33 mouse cellular contexts compared by ENCODE assay signal in genomic region chr19:55362606-55363005, GRCm38 (mm10). TPM values are rescaled to one million over a fixed set of nuclear protein-coding genes. Genes with fewer than 3 reads are reported as not detected.
DNase-seq lines count a peak whose midpoint lies in the region; ATAC-seq lines count a peak whose summit lies in the region.
"Had no signal": no experiment of that assay in that cellular context is flagged by ENCODE, and none has a peak within 500 bp of the region (broad histone marks: within the 10 kb centered on the region; RNA-seq: fewer than 3 reads in every experiment).

No protein-coding gene starts in this region.

- no peaks in the 10 kb centered on the region for H3K27me3 ChIP-seq in limb, embryonic 10.5 days (ENCODE audit: low read depth, poor library complexity, severe bottlenecking)
- H3K27me3 ChIP-seq: embryonic facial prominence, embryonic 15.5 days; forebrain, embryonic 13.5 days; limb, embryonic 15.5 days; neural tube, embryonic 15.5 days had no signal

- H3K36me3 ChIP-seq in limb, embryonic 10.5 days = no peaks in the 10 kb centered on the region
- H3K36me3 ChIP-seq: embryonic facial prominence, embryonic 10.5 days; embryonic facial prominence, embryonic 15.5 days; limb, embryonic 15.5 days; neural tube, embryonic 15.5 days had no signal

- H3K4me3 ChIP-seq in limb, embryonic 10.5 days = no peak overlapping the region
- H3K4me3 ChIP-seq: embryonic facial prominence, embryonic 10.5 days; embryonic facial prominence, embryonic 15.5 days; forebrain, embryonic 13.5 days; limb, embryonic 15.5 days; neural tube, embryonic 15.5 days had no signal

- DNase-seq in left cerebral cortex, adult 11 months (ENCODE audit: low spot score) = peak; percentile 27
- no peak for DNase-seq in left cerebral cortex, postnatal 10 days (ENCODE audit: extremely low spot score in 1 of 2, low spot score in 2 of 2)
- peak; percentile 55 to 75 for DNase-seq in frontal cortex, postnatal 36 days (ENCODE audit: low spot score in 2 of 2)
- DNase-seq in left cerebral cortex, postnatal 25 days (ENCODE audit: low spot score in 2 of 2) = peak; percentile 25 to 94
- peak; percentile 59 to 70 for DNase-seq in right cerebral cortex, postnatal 36 days (ENCODE audit: low spot score in 2 of 2)
- DNase-seq in urinary bladder, postnatal 10 days (ENCODE audit: low spot score) = no peak
- no peak for DNase-seq in limb, embryonic 10.5 days (ENCODE audit: low spot score)
- DNase-seq: adrenal gland, postnatal 14 days; cerebellum, adult 11-12 months; cerebellum, postnatal 14 days; gastrocnemius, postnatal 14 days; kidney, adult 8-10 months; kidney, postnatal 4 days; lung, adult 2 months; lung, postnatal 10 days; midbrain, embryonic 14.5 days; retina, postnatal 1 day; spleen, adult 18-20 months; thymus, adult 2 months; thymus, postnatal 4 days had no signal

- intact Hi-C loops in left cerebral cortex, postnatal 10 days (cut with DNase I) = no loop called here
- intact Hi-C loops in left cerebral cortex, postnatal 25 days (cut with DNase I) = loop anchor here (1.0 kb wide), 2 partner anchors 60 to 161 kb away; no protein-coding TSS in a partner anchor

- H3K4me1 ChIP-seq in limb, embryonic 10.5 days = peaks cover 3% of the 10 kb centered on the region; the same call in 1 of the 2 replicates
- H3K4me1 ChIP-seq: embryonic facial prominence, embryonic 10.5 days; embryonic facial prominence, embryonic 15.5 days; forebrain, embryonic 13.5 days; limb, embryonic 15.5 days; neural tube, embryonic 15.5 days had no signal

- WGBS in limb, embryonic 10.5 days = 92% methylated on average over 9 of the region's 9 CpGs

- H3K9me3 ChIP-seq in limb, embryonic 10.5 days (replicated peaks) = no peaks in the 10 kb centered on the region
- H3K9me3 ChIP-seq: embryonic facial prominence, embryonic 10.5 days; embryonic facial prominence, embryonic 15.5 days; forebrain, embryonic 13.5 days; limb, embryonic 15.5 days; neural tube, embryonic 15.5 days had no signal

- H3K27ac ChIP-seq in limb, embryonic 10.5 days = no peak overlapping the region
- H3K27ac ChIP-seq: embryonic facial prominence, embryonic 10.5 days; embryonic facial prominence, embryonic 15.5 days; forebrain, embryonic 13.5 days; hindbrain, postnatal 0 days; kidney, postnatal 0 days; limb, embryonic 15.5 days; liver, embryonic 14.5 days; macrophage; neural tube, embryonic 15.5 days; stomach, postnatal 0 days had no signal

- ATAC-seq in megakaryocyte progenitor cell, adult 5-6 weeks (replicated peaks; ENCODE audit: poor library complexity) = no peak
- ATAC-seq: CD4-positive, CD25-positive, alpha-beta regulatory T cell, adult 4 months; forebrain, embryonic 13.5 days; hindbrain, postnatal 0 days; intestine, embryonic 16.5 days had no signal

RNA-seq across cellular contexts. Expression of gene Vti1a, which starts 46.5 kb away (rescaled TPM):
- total RNA-seq in left cerebral cortex, postnatal 10 days (2021) = 10 to 100 TPM; 58.0 to 61.1 TPM
- 10 to 100 TPM; 61.6 to 63.4 TPM for total RNA-seq in left cerebral cortex, postnatal 25 days (2021)
- 25.0 and 25.2 TPM in 2 replicates for total RNA-seq in megakaryocyte progenitor cell, adult 5-6 weeks (2015)
- 34.2 and 45.6 TPM in 2 replicates for total RNA-seq in megakaryocyte progenitor cell, adult 5-6 weeks (2017)
- polyA plus RNA-seq in limb, embryonic 10.5 days (2016; fragmentation: Nextera tagmentation; extraction: Ambion mirVana) = 26.3 and 29.8 TPM in 2 replicates

RNA-seq across cellular contexts. Expression of gene Zdhhc6, which starts 46.8 kb away (rescaled TPM):
- total RNA-seq in left cerebral cortex, postnatal 10 days (2021) = 10 to 100 TPM; 25.6 to 26.8 TPM
- 10 to 100 TPM; 28.4 to 30.7 TPM for total RNA-seq in left cerebral cortex, postnatal 25 days (2021)
- total RNA-seq in megakaryocyte progenitor cell, adult 5-6 weeks (2015) = 50.1 and 69.2 TPM in 2 replicates
- total RNA-seq in megakaryocyte progenitor cell, adult 5-6 weeks (2017) = 58.0 and 64.9 TPM in 2 replicates
- polyA plus RNA-seq in limb, embryonic 10.5 days (2016; fragmentation: Nextera tagmentation; extraction: Ambion mirVana) = 113 and 120 TPM in 2 replicates

Comparison
In these comparisons a context has a peak if more than half of its experiments do, and no peak if none do; other contexts are left out.
1. DNase-seq: peak in left cerebral cortex, adult 11 months (single experiment), frontal cortex, postnatal 36 days (2 of 2), left cerebral cortex, postnatal 25 days (2 of 2) and right cerebral cortex, postnatal 36 days (2 of 2); none in left cerebral cortex, postnatal 10 days (0 of 2), urinary bladder, postnatal 10 days (single experiment) and limb, embryonic 10.5 days (single experiment).